ENCODE assay signal across 8 mouse cellular contexts in genomic region chr1:151343571-151344282, GRCm38 (mm10). TPM values are rescaled to one million over a fixed set of nuclear protein-coding genes. Genes with fewer than 3 reads are reported as not detected.
DNase-seq lines count a peak whose midpoint lies in the region; ATAC-seq and TF ChIP-seq lines count a peak whose summit lies in the region.

No protein-coding gene starts in this region.

- no peaks in the 10 kb centered on the region for H3K27me3 ChIP-seq in heart, adult 2 months (ENCODE audit: control insufficient read depth, insufficient read depth, low read length)
- H3K27me3 ChIP-seq in heart, embryonic 12.5 days (replicated peaks), result no peaks in the 10 kb centered on the region
- no peaks in the 10 kb centered on the region for H3K27me3 ChIP-seq in midbrain, embryonic 10.5 days (ENCODE audit: low read depth, poor library complexity, severe bottlenecking)

- peak overlapping the region; percentile 67 for H3K9ac ChIP-seq in heart, adult 2 months (ENCODE audit: low read depth, low read length)
- H3K9ac ChIP-seq in heart, embryonic 12.5 days, result peak overlapping the region; percentile 83

- TF ChIP-seq EP300 in heart, adult 2 months (IDR thresholded peaks at IDR 0.05; ENCODE audit: insufficient read depth, low read depth, low read length), result 0 out of 2 replicates have a peak, but pooled peaks have one; percentile 43

- peaks cover 10% of the 10 kb centered on the region for H3K4me1 ChIP-seq in heart, adult 2 months (ENCODE audit: control insufficient read depth, insufficient read depth, low read length)
- H3K4me1 ChIP-seq in heart, embryonic 12.5 days (replicated peaks), result peaks cover 54% of the 10 kb centered on the region
- H3K4me1 ChIP-seq in midbrain, embryonic 10.5 days, result peaks cover 55% of the 10 kb centered on the region

- 0 out of 2 replicates have a peak, but pooled peaks cover 1% of the 10 kb centered on the region for H3K79me2 ChIP-seq in heart, adult 2 months (replicated peaks; ENCODE audit: control insufficient read depth, insufficient read depth, low read length)

- peak in 1 of 2 experiments; percentile 46 for DNase-seq in heart, adult 2 months
- no peak for DNase-seq in heart, adult 8-10 months (ENCODE audit: low spot score)
- DNase-seq in cerebellum, adult 11-12 months, result peak; percentile 46
- DNase-seq in kidney, postnatal 10 days, result peak; percentile 40
- DNase-seq in midbrain, embryonic 10.5 days (ENCODE audit: low spot score), result peak; percentile 23
- DNase-seq in thymus, adult 18-20 months, result peak; percentile 9 to 42
- no peak for DNase-seq in left cerebral cortex, adult 18-20 months (ENCODE audit: low spot score in 2 of 2)

- peak overlapping the region; percentile 85 for H3K4me2 ChIP-seq in heart, embryonic 12.5 days

- no peak for ATAC-seq in heart, embryonic 12.5 days (ENCODE audit: insufficient number of reproducible peaks, low FRiP score)

- H3K9me3 ChIP-seq in heart, embryonic 12.5 days (replicated peaks), result no peaks in the 10 kb centered on the region
- no peaks in the 10 kb centered on the region for H3K9me3 ChIP-seq in midbrain, embryonic 10.5 days (replicated peaks)

- intact Hi-C loops in heart, adult 2 months (cut with DNase I), result loop anchor here (1.0 to 5.0 kb wide), 6 partner anchors 56 to 265 kb away; no protein-coding TSS in a partner anchor

- H3K4me3 ChIP-seq in heart, adult 2 months, result peak overlapping the region; percentile 92
- H3K4me3 ChIP-seq in heart, embryonic 12.5 days, result peak overlapping the region; percentile 76
- peak overlapping the region; percentile 95 for H3K4me3 ChIP-seq in midbrain, embryonic 10.5 days

- TF ChIP-seq CTCF in heart, adult 2 months (IDR thresholded peaks at IDR 0.05), result peak; percentile 51

- 2% methylated on average over 17 of the region's 17 CpGs for WGBS in heart, adult 2 months
- under 1% methylated on average over 17 of the region's 17 CpGs for WGBS in heart, embryonic 12.5 days
- WGBS in midbrain, embryonic 10.5 days, result under 1% methylated on average over 17 of the region's 17 CpGs

- H3K36me3 ChIP-seq in heart, adult 2 months (ENCODE audit: control insufficient read depth, insufficient read depth, low read length), result peaks cover 16% of the 10 kb centered on the region
- H3K36me3 ChIP-seq in heart, embryonic 12.5 days, result no peaks in the 10 kb centered on the region
- H3K36me3 ChIP-seq in midbrain, embryonic 10.5 days, result no peaks in the 10 kb centered on the region

- peak overlapping the region; percentile 89 for H3K27ac ChIP-seq in heart, adult 2 months
- peak overlapping the region; percentile 94 for H3K27ac ChIP-seq in heart, embryonic 12.5 days (ENCODE audit: poor library complexity, severe bottlenecking)
- peak overlapping the region; percentile 99 for H3K27ac ChIP-seq in midbrain, embryonic 10.5 days (replicated peaks)

- no peak for TF ChIP-seq POLR2A in heart, adult 2 months (IDR thresholded peaks at IDR 0.05; ENCODE audit: insufficient read depth, low read depth, low read length)

RNA-seq across cellular contexts. Expression of gene Ivns1abp, which starts 0.6 kb away (rescaled TPM):
- total RNA-seq in heart, adult 2 months (2021), result 100 to 1,000 TPM; 659 to 843 TPM
- 259 and 495 TPM in 2 replicates for polyA plus RNA-seq in heart, adult 2 months (2012; rRNA removed)
- 100 to 1,000 TPM; 828 to 896 (median 874) TPM for total RNA-seq in heart, adult 8-10 months (2022)
- 297 and 319 TPM in 2 replicates for polyA plus RNA-seq in heart, embryonic 12.5 days (2016; fragmentation: Nextera tagmentation; extraction: Ambion mirVana)
- polyA plus RNA-seq in midbrain, embryonic 10.5 days (2016; fragmentation: Nextera tagmentation; extraction: Ambion mirVana), result 407 and 414 TPM in 2 replicates
- total RNA-seq in left cerebral cortex, adult 18-20 months (2021), result 100 to 1,000 TPM; 123 to 136 TPM

Comparison
In these comparisons a context has a peak if more than half of its experiments do, and no peak if none do; other contexts are left out.
1. DNase-seq: peak in cerebellum, adult 11-12 months (single experiment), kidney, postnatal 10 days (single experiment), midbrain, embryonic 10.5 days (single experiment) and thymus, adult 18-20 months (2 of 2); none in heart, adult 8-10 months (single experiment) and left cerebral cortex, adult 18-20 months (0 of 2).
2. RNA of gene Ivns1abp, which starts 0.6 kb away (total RNA-seq): 828 to 896 TPM in heart, adult 8-10 months and 659 to 843 TPM in heart, adult 2 months; 123 to 136 TPM in left cerebral cortex, adult 18-20 months; every median in the first group is over 4 times any median in the second.
3. Peak in every context shown above with its lines, with median percentiles within 50 percentile points of each other: H3K27ac ChIP-seq and H3K4me3 ChIP-seq.